In the genomic region with DNA sequence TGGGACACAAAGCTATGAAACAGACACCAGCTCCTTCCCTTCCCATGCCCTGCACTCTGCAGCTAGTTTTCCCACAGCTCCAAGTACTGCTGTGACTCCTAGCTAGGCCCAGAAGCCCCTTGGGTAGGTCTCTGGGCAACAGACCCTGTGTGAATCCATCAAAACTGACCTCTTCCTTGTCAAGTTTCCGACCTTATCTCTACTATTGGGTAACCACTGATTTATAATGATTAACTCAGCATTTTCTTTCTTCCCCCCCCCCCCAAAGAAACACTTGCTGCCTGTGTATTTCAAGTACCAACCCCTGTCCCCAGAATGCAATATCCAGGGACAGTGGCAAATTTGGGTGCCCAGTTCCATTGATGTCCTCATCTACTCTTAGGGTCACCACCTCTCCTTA, we compare ENCODE assay signal across 18 mouse cellular contexts.
"Had no signal": no experiment of that assay in that cellular context is flagged by ENCODE, and none has a peak within 500 bp of the region (broad histone marks: within the 10 kb centered on the region; RNA-seq: fewer than 3 reads in every experiment).

No protein-coding gene starts in this region.

- H3K4me2 ChIP-seq: liver, embryonic 15.5 days; lung, embryonic 15.5 days; midbrain, embryonic 12.5 days; neural tube, embryonic 12.5 days; stomach, embryonic 15.5 days had no signal

- H3K27me3 ChIP-seq: liver, embryonic 15.5 days; lung, embryonic 15.5 days; midbrain, embryonic 12.5 days; neural tube, embryonic 12.5 days; stomach, embryonic 15.5 days had no signal

- H3K27ac ChIP-seq: liver, embryonic 15.5 days; lung, embryonic 15.5 days; macrophage; midbrain, embryonic 12.5 days; neural tube, embryonic 12.5 days; stomach, embryonic 15.5 days; stomach, postnatal 0 days had no signal

- H3K36me3 ChIP-seq: liver, embryonic 15.5 days; lung, embryonic 15.5 days; midbrain, embryonic 12.5 days; neural tube, embryonic 12.5 days; stomach, embryonic 15.5 days had no signal

- ATAC-seq: lung, postnatal 0 days; midbrain, embryonic 16.5 days had no signal

- H3K9ac ChIP-seq: liver, embryonic 15.5 days; lung, embryonic 15.5 days; midbrain, embryonic 12.5 days; neural tube, embryonic 12.5 days; stomach, embryonic 15.5 days had no signal

- DNase-seq: lung, adult 2 months; lung, postnatal 14 days; lung, postnatal 36 days; midbrain, embryonic 14.5 days; right cerebral cortex, postnatal 14 days; thymus, adult 2 months; thymus, postnatal 25 days; thymus, postnatal 4 days had no signal

- H3K4me3 ChIP-seq: liver, embryonic 15.5 days; lung, embryonic 15.5 days; megakaryocyte, embryonic 14.5 days; midbrain, embryonic 12.5 days; neural tube, embryonic 12.5 days; stomach, embryonic 15.5 days had no signal

- H3K9me3 ChIP-seq: liver, embryonic 15.5 days; lung, embryonic 15.5 days; midbrain, embryonic 12.5 days; neural tube, embryonic 12.5 days; stomach, embryonic 15.5 days had no signal

- H3K4me1 ChIP-seq: liver, embryonic 15.5 days; megakaryocyte, embryonic 14.5 days; midbrain, embryonic 12.5 days; neural tube, embryonic 12.5 days; stomach, embryonic 15.5 days had no signal
